Mouse (Mus musculus): ENCODE data around the gene Unc50.

DNA sequence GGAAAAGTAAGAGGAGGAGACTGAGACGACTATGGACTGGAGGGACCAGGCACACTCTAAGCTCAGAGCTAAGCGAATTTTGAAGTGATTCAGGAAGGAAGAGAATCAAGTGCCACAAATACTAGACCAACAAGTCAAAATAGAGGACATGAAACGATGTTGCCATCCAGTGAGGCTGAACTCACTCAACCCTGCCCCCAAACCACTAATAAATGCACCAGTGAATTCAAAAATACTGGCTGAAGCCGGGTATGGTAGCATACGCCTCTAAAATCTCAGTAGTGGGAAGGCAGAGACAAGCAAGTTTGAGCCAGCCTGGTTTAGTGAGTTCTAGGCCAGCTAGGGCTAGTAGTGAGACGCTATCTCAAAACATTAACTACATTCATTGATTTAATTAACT lies 50.8 kb downstream of the Unc50 start:
- TF ChIP-seq POLR2A (IDR thresholded peaks at IDR 0.05; ENCODE audit: insufficient read length, low read depth): no peak
- no peak for TF ChIP-seq TCF12 (IDR thresholded peaks at IDR 0.05; ENCODE audit: insufficient read depth, poor library complexity, severe bottlenecking)
- no peak for TF ChIP-seq MAX (IDR thresholded peaks at IDR 0.05; ENCODE audit: low read depth)
